Mouse (Mus musculus) adrenal gland, adult (tissue): ENCODE measurements around the gene Vps50.
"Not testable (repeated sequence)": the region's sequence is repeated elsewhere in the genome, so short reads cannot be mapped to it uniquely, and the experiment has no call there.

Experiments
- DNase-seq, 2 experiments: peaks; one replicate each; pipeline ENCODE4 v3.0.0; 2022 to 2023; ENCODE audit warnings: low spot score in 1 of 2; ENCODE audit not compliant: inconsistent age in 2 of 2

The Vps50 gene

GRCm38 (mm10) chr6:3498162-3498848 is at the start of gene Vps50, which contains the start of gene Hepacam2:
Vps50 (plus strand) TSS chr6:3498382.
Hepacam2 (minus strand) TSS chr6:3498298.
- peak; percentile 91 to 96 for DNase-seq

- DNase-seq: no peak
Measured at GRCm38 (mm10) chr6:3454421-3454820, 43.8 kb upstream of the Vps50 start.

GRCm38 (mm10) chr6:3455944-3456536 is 42.1 kb upstream of the Vps50 start:
- DNase-seq: no peak

- no peak for DNase-seq
Measured at GRCm38 (mm10) chr6:3463026-3463425, 35.2 kb upstream of the Vps50 start.

- DNase-seq: no peak
Measured at GRCm38 (mm10) chr6:3463594-3463993, 34.6 kb upstream of the Vps50 start.

GRCm38 (mm10) chr6:3468627-3469026 is 29.6 kb upstream of the Vps50 start:
- no peak for DNase-seq

- no peak for DNase-seq
Measured at GRCm38 (mm10) chr6:3470706-3471105, 27.5 kb upstream of the Vps50 start.

GRCm38 (mm10) chr6:3476299-3476698 is 21.9 kb upstream of the Vps50 start:
- no peak for DNase-seq

GRCm38 (mm10) chr6:3479853-3480252 is 18.3 kb upstream of the Vps50 start:
- no peak for DNase-seq

GRCm38 (mm10) chr6:3481705-3482104 is 16.5 kb upstream of the Vps50 start:
- no peak for DNase-seq

GRCm38 (mm10) chr6:3485133-3485532 is 13.0 kb upstream of the Vps50 start:
- DNase-seq: no peak

DNA sequence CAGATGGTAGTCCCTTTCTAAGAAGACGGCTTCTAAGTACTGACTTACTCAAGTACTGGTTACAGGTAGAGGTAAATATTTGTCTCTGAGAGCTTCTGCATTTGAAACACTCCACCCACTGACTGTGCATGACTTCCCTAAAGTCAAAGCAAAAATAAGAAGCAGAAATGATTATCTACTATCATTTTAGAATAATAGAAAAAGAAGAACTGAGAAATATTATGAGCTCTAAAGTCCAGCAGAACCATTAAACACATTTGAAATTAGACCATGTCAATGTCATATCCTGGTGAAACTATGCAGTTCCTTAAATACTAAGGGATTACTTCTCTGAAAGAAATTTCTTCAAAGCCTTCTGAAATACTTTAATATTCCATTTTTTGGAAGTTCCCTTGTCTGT is 10.8 kb upstream of the Vps50 start:
- DNase-seq: no peak

GRCm38 (mm10) chr6:3494285-3494684 is 3.9 kb upstream of the Vps50 start:
- DNase-seq: no peak

DNA sequence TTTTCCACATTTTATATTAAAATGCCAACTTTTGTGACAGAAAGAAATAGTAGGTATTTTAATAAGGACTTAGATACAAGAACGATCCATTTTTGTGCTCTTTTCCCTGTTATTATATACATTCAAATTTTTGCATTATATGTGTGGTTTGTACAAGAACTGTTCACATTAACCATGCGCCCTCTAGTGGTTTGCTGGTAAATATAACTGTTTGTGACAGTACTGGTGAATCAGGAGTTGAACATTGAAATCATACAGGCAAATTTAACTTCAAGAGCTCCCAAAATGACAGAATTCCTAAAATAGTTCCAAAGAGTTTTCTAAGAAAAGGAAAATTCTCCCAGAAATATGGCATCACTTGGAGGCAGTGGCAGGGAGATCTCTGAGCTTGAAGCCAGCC is 2.0 kb upstream of the Vps50 start:
- peak in 1 of 2 experiments; percentile 68 for DNase-seq

DNA sequence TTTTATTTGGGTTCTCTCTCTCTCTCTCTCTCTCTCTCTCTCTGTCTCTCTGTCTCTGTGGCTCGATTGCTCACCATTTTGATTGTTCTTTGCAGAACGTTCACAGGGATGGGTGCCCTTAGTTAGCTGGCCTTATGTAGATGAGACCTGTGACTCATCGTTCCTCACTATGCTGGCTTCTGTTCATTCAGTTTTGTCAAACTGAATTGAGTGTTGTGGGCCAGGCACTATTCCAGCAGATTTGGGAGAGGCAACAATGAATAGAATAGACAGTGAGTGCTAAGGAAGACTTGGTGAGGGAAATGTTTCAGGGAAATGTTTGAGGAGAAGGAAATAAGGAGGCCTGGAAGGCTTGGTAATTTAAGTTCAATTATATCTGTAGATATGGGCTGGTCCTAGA is 2.1 kb downstream of the Vps50 start:
- no peak for DNase-seq

GRCm38 (mm10) chr6:3505289-3505688 is 7.1 kb downstream of the Vps50 start:
- DNase-seq: no peak

- DNase-seq: no peak
Measured at GRCm38 (mm10) chr6:3507078-3507477, 8.9 kb downstream of the Vps50 start.

DNA sequence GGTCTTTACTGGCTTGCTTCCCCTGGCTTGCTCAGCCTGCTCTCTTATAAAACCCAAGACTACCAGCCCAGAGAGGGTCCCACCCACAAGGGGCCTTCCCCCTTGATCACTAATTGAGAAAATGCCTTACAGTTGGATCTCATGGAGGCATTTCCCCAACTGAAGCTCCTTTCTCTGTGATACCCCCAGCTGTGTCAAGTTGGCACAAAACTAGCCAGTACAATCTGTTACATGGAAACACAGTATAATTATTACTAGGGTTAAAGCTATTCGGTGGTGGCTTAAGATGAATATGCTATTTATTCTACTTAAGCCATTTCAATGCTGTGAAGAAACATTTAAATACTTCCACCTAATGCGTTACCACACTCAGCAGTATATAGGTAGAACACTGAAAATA is 10.0 kb downstream of the Vps50 start:
- DNase-seq: not testable (repeated sequence)

- DNase-seq: peak in 1 of 2 experiments; percentile 63
Measured at GRCm38 (mm10) chr6:3509782-3510181, 11.6 kb downstream of the Vps50 start.

- no peak for DNase-seq
Measured at GRCm38 (mm10) chr6:3511116-3511515, 12.9 kb downstream of the Vps50 start.

- peak in 1 of 2 experiments; percentile 67 for DNase-seq
Measured at GRCm38 (mm10) chr6:3511612-3512011, 13.4 kb downstream of the Vps50 start.

- no peak for DNase-seq
Measured at GRCm38 (mm10) chr6:3512611-3513010, 14.4 kb downstream of the Vps50 start.

GRCm38 (mm10) chr6:3528198-3528597 is 30.0 kb downstream of the Vps50 start:
- no peak for DNase-seq
